Mouse (Mus musculus) cortical plate, adult 2 months (tissue): ENCODE results near the gene Ift52. TPM values are rescaled to one million over a fixed set of nuclear protein-coding genes. Genes with fewer than 3 reads are reported as not detected.

Source experiments
- H3K27ac ChIP-seq: fragments of 200-500 bp; 2 replicates; pipeline ENCODE4 v1.5.1; 2012; ENCODE audit warnings: low read length, control low read depth, inconsistent platforms; ENCODE audit not compliant: insufficient read depth
- H3K4me1 ChIP-seq: fragments of 200-500 bp; 2 replicates; pipeline ENCODE4 v1.6.1; 2011; ENCODE audit warnings: low read length; ENCODE audit not compliant: control insufficient read depth, insufficient read depth
- H3K4me3 ChIP-seq: fragments of 200-500 bp; 2 replicates; pipeline ENCODE4 v1.5.1; 2011; ENCODE audit warnings: mild to moderate bottlenecking, low read length, control low read depth; ENCODE audit not compliant: insufficient read depth
- CTCF ChIP-seq: fragments of 200-500 bp; IDR thresholded peaks from 2 replicates; pipeline ENCODE4 v1.5.1; 2011; ENCODE audit warnings: mild to moderate bottlenecking, control low read depth, low read length; ENCODE audit not compliant: insufficient read depth; ENCODE audit errors: extremely low read depth
- POLR2A ChIP-seq: fragments of 200-500 bp; IDR thresholded peaks from 2 replicates; pipeline ENCODE4 v1.6.1; 2011; ENCODE audit warnings: mild to moderate bottlenecking, low read length, control low read depth; ENCODE audit not compliant: insufficient read depth; ENCODE audit errors: extremely low read depth
- polyA plus RNA-seq: library from polyadenylated mRNA; depleted of rRNA; stranded (reverse); fragments of >200 nt; gene quantifications from 2 replicates; pipeline ENCODE4 v1.2.3, GENCODE M21; 2012

Gene Ift52
- polyA plus RNA-seq, 1 experiment, result 34.2 TPM

DNA sequence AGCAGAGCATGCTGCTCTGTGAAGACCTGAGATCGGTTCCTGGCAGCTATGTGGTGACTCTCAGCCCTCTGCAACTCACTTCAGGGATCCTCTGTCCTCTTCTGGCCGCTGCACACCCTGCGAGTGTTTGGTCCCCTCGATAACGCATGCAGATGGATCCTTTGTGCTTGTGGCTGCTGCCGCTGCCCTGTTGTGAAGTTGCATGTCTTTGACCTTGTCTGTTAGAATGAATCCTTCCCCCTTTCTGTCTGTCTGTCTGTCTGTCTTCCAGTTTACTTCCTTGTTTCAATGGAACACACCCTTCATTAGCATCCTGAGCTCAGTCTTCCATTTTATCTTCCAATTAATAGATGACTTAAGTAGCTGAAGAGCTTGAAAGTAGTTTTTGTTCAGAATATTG is 49.2 kb downstream of the Ift52 start:
- TF ChIP-seq CTCF, result no peak
- TF ChIP-seq POLR2A, result no peak
- no peak overlapping the region for H3K27ac ChIP-seq
- H3K4me3 ChIP-seq, result no peak overlapping the region

GRCm38 (mm10) chr2:163067233-163067632 is 50.1 kb downstream of the Ift52 start:
- Histone ChIP-seq H3K4me3 (no peak overlapping the region), H3K4me1 (no peaks in the 10 kb centered on the region), H3K27ac (no peak overlapping the region)
- TF ChIP-seq POLR2A (no peak), CTCF (no peak)

More for the DNA sequence above, 49.2 kb downstream of the Ift52 start:
- H3K4me1 ChIP-seq, result no peaks in the 10 kb centered on the region

- Histone ChIP-seq H3K27ac (no peak overlapping the region), H3K4me1 (no peaks in the 10 kb centered on the region), H3K4me3 (no peak overlapping the region)
- TF ChIP-seq POLR2A (no peak), CTCF (no peak)
These were observed 53.1 kb downstream of the Ift52 start for GRCm38 (mm10) chr2:163070213-163070612.

DNA sequence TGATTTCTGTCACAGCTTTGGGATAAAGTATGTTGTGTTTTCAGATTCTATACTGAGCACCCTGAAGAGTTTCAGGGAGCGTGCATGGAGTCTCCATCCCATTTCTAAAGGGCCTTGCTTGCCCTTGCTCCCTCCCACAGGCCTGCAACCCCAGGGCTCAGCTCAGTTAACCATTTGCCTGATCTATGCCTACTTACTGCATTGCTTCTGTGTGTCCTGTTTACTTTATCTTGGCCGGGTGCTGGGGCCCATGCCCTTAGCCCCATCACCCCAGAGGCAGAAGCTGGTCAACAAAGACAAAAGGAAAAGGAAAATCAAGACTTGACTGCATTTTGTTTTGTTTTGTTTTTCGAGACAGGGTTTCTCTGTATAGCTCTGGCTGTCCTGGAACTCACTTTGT is 54.4 kb downstream of the Ift52 start:
- TF ChIP-seq CTCF (no peak), POLR2A (no peak)
- H3K4me3 ChIP-seq, result no peak overlapping the region
- no peak overlapping the region for H3K27ac ChIP-seq
- H3K4me1 ChIP-seq, result no peaks in the 10 kb centered on the region

DNA sequence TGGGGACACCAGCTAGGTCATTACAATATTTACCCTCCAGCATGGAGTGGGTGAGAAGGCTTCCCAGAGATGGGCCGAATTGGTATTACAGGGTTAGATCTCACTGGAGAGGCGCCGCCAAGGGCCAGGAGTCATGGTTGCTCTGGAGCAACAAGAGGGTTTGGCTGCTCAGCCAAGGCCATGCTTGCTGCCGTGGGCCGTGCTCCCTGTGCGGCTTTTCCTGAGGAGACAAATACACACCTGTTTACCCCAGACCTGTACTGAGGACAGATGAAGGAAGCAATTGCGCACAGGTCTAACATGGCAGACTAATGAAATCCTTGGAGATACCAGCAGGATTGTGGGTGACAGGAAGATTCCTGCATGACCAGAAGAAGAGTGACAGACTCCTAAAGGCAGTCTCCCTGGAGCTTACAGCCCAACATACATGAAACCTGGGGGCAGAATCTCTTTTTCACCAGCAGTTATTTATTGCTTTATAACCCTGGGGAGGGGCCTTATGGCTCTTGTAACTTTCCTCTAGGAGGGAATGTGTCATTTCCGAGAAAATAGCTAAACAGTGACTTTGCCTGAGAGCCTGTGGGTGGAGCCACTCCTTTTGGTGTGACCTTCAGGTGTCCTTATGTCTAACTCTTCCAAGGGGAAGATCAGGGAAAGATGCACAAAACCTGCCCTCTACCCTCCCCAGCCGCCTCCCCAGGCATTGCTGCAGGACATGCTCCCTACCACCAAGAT is 56.0 kb downstream of the Ift52 start:
- Histone ChIP-seq H3K4me3 (no peak overlapping the region), H3K27ac (no peak overlapping the region), H3K4me1 (no peaks in the 10 kb centered on the region)
- no peak for TF ChIP-seq POLR2A
- TF ChIP-seq CTCF, result no peak

- TF ChIP-seq POLR2A (no peak), CTCF (no peak)
- no peak overlapping the region for H3K27ac ChIP-seq
- H3K4me3 ChIP-seq, result no peak overlapping the region
- H3K4me1 ChIP-seq, result no peaks in the 10 kb centered on the region
These were observed 56.9 kb downstream of the Ift52 start for GRCm38 (mm10) chr2:163074006-163074405.

DNA sequence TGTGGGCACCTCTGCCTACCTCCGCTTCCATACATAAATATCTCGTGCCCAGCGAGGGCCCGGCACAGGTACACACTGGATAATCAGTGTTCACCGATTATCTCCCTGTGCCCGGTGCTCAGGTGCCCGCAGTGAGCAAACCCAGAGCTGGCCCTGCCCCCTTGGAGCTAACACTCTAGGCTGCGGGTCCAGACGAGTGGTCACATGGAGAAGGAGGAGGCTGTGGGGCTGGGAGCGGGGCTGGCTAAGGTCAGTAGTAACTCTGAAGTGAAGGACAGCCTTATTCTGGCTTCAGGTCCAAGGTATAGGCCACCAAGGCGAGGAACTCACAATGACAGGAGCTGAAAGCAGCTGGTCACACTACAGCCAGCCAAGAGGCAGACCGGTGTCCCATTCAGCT is 57.7 kb downstream of the Ift52 start:
- TF ChIP-seq CTCF, result no peak
- no peak for TF ChIP-seq POLR2A
- Histone ChIP-seq H3K4me3 (no peak overlapping the region), H3K27ac (no peak overlapping the region), H3K4me1 (no peaks in the 10 kb centered on the region)

GRCm38 (mm10) chr2:163075234-163075633 is 58.1 kb downstream of the Ift52 start:
- Histone ChIP-seq H3K4me3 (no peak overlapping the region), H3K4me1 (no peaks in the 10 kb centered on the region), H3K27ac (no peak overlapping the region)
- no peak for TF ChIP-seq POLR2A
- TF ChIP-seq CTCF, result no peak

DNA sequence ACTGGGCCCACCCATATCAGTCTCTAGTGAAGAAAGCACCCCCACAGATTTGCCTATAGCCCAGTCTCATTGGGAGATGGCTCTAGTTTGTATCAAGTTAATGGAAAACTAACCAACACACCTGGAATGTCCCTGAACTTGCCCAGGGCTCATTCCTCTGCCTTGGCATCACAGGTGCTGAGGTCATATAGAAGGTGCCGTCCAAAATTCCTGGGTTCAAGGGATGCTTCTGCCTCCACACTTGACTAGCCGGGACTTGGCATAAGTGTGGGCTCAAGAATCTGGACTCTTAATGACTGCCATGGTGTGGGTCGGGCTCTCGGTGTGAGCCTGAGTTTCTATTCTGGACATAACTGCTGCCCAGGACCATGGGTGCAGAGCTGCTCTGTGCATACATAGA is 61.9 kb downstream of the Ift52 start:
- Histone ChIP-seq H3K27ac (no peak overlapping the region), H3K4me3 (no peak overlapping the region), H3K4me1 (no peaks in the 10 kb centered on the region)
- TF ChIP-seq CTCF, result no peak
- TF ChIP-seq POLR2A, result no peak

- TF ChIP-seq CTCF (no peak), POLR2A (no peak)
- Histone ChIP-seq H3K4me1 (no peaks in the 10 kb centered on the region), H3K27ac (no peak overlapping the region), H3K4me3 (no peak overlapping the region)
These were observed 65.4 kb downstream of the Ift52 start for GRCm38 (mm10) chr2:163082591-163082990.
